Mouse (Mus musculus) ES-E14 (cell line): ENCODE data around the gene Abhd15.

Experiments used
- CHD2 ChIP-seq: IDR thresholded peaks from 2 replicates; pipeline ENCODE4 v1.6.1; 2014; ENCODE audit warnings: mild to moderate bottlenecking, low read depth, low read length, inconsistent platforms
- HCFC1 ChIP-seq: IDR thresholded peaks from 2 replicates; pipeline ENCODE4 v1.6.1; 2012; ENCODE audit warnings: low read length, inconsistent platforms, borderline replicate concordance; ENCODE audit not compliant: insufficient read depth
- MAFK ChIP-seq: IDR thresholded peaks from 2 replicates; pipeline ENCODE4 v1.6.1; 2014; ENCODE audit warnings: mild to moderate bottlenecking, low read depth, low read length, inconsistent platforms; ENCODE audit not compliant: insufficient read depth
- ZC3H11A ChIP-seq: IDR thresholded peaks from 2 replicates; pipeline ENCODE4 v1.6.1; 2012; ENCODE audit warnings: low read depth, mild to moderate bottlenecking, inconsistent platforms, low read length, borderline replicate concordance
- ZNF384 ChIP-seq: IDR thresholded peaks from 2 replicates; pipeline ENCODE4 v1.6.1; 2012; ENCODE audit warnings: low read depth, low read length, inconsistent platforms

DNA sequence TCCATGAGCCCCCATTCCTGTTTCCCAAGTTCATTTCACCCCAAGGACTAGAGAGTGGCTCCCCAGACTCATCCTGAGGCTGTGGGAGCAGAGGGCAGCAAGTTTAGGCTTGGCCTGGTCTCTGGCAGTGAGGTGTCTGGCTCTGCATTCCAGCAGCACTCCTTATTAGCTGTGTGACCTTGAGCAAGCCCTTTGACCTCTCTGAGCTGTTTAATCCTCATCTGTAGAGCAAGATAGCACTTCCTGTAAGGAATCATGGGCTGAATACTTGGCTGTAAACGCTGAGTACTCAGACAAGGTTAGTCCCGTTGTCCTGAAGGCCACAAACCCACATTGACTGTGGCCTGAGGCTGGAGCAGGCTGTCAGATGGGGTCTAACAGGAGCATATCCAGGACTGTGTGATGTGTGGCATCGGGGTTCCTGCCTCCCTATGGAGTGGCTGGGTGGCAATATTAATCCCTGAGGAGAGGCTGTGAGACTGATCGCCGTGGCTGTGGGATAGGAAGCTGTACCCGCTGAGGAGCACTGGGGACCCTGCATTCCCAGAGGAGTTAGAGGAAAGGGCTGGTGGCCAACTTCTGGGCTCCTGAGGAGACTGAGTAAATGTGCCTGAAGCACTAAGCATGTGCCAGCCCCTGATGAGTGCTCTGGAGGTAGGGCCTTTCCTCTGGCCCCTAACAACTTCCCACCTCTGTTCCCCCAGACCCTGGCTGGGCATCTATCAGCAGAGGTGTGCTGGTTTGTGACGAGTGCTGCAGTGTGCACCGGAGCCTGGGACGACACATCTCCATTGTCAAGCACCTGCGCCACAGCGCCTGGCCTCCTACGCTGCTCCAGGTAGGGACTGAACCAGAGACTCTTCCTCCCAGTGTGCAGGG is 16.4 kb upstream of the Abhd15 start:
- TF ChIP-seq ZNF384 (no peak), HCFC1 (no peak), ZC3H11A (no peak), CHD2 (no peak), MAFK (no peak)
